In genomic region chr13:8112953-8113352, GRCm38 (mm10) we compare ENCODE assay signal across 29 mouse cellular contexts.
DNase-seq lines count a peak whose midpoint lies in the region; ATAC-seq lines count a peak whose summit lies in the region.
"Had no signal": no experiment of that assay in that cellular context is flagged by ENCODE, and none has a peak within 500 bp of the region (broad histone marks: within the 10 kb centered on the region; RNA-seq: fewer than 3 reads in every experiment).

No protein-coding gene starts in this region.

- no peaks in the 10 kb centered on the region for H3K4me1 ChIP-seq in lung, embryonic 15.5 days
- H3K4me1 ChIP-seq in neural tube, embryonic 13.5 days (replicated peaks) = peaks cover 6% of the 10 kb centered on the region
- H3K4me1 ChIP-seq: embryonic facial prominence, embryonic 10.5 days; forebrain, embryonic 10.5 days; heart, embryonic 15.5 days; intestine, embryonic 15.5 days; liver, embryonic 15.5 days; megakaryocyte, embryonic 14.5 days had no signal

- no peak overlapping the region for H3K27ac ChIP-seq in lung, embryonic 15.5 days
- H3K27ac ChIP-seq in neural tube, embryonic 13.5 days (replicated peaks) = no peak overlapping the region
- H3K27ac ChIP-seq: embryonic facial prominence, embryonic 10.5 days; forebrain, embryonic 10.5 days; heart, embryonic 15.5 days; hindbrain, embryonic 14.5 days; intestine, embryonic 15.5 days; layer of hippocampus, adult 2 months; liver, embryonic 15.5 days had no signal

- no peak overlapping the region for H3K9ac ChIP-seq in lung, embryonic 15.5 days
- H3K9ac ChIP-seq in neural tube, embryonic 13.5 days = no peak overlapping the region
- H3K9ac ChIP-seq: heart, embryonic 15.5 days; hindbrain, embryonic 14.5 days; intestine, embryonic 15.5 days; liver, embryonic 15.5 days had no signal

- 40% methylated on average over 1 of the region's 1 CpGs for WGBS in lung, embryonic 15.5 days
- 12% methylated on average over 1 of the region's 1 CpGs for WGBS in neural tube, embryonic 13.5 days

- no peak overlapping the region for H3K4me3 ChIP-seq in lung, embryonic 15.5 days
- no peak overlapping the region for H3K4me3 ChIP-seq in neural tube, embryonic 13.5 days
- H3K4me3 ChIP-seq: embryonic facial prominence, embryonic 10.5 days; forebrain, embryonic 10.5 days; heart, embryonic 15.5 days; intestine, embryonic 15.5 days; layer of hippocampus, adult 2 months; liver, embryonic 15.5 days; megakaryocyte, embryonic 14.5 days; myocyte had no signal

- H3K4me2 ChIP-seq in lung, embryonic 15.5 days = no peak overlapping the region
- no peak overlapping the region for H3K4me2 ChIP-seq in neural tube, embryonic 13.5 days
- H3K4me2 ChIP-seq: heart, embryonic 15.5 days; hindbrain, embryonic 14.5 days; intestine, embryonic 15.5 days; liver, embryonic 15.5 days had no signal

- no peaks in the 10 kb centered on the region for H3K27me3 ChIP-seq in lung, embryonic 15.5 days
- H3K27me3 ChIP-seq in neural tube, embryonic 13.5 days = no peaks in the 10 kb centered on the region
- H3K27me3 ChIP-seq: heart, embryonic 15.5 days; intestine, embryonic 15.5 days; liver, embryonic 15.5 days; megakaryocyte, embryonic 14.5 days had no signal

- ATAC-seq in lung, embryonic 15.5 days (ENCODE audit: borderline replicate concordance, extremely low read depth, low FRiP score, low TSS enrichment) = peak; percentile 72; the same call in 1 of the 2 replicates
- peak; percentile 72 for ATAC-seq in neural tube, embryonic 13.5 days (ENCODE audit: low read depth)
- ATAC-seq: intestine, embryonic 15.5 days had no signal

- H3K9me3 ChIP-seq in lung, embryonic 15.5 days = no peaks in the 10 kb centered on the region
- H3K9me3 ChIP-seq in neural tube, embryonic 13.5 days = no peaks in the 10 kb centered on the region
- H3K9me3 ChIP-seq: embryonic facial prominence, embryonic 10.5 days; forebrain, embryonic 10.5 days; heart, embryonic 15.5 days; intestine, embryonic 15.5 days; liver, embryonic 15.5 days; megakaryocyte, embryonic 14.5 days had no signal

- DNase-seq in lung, postnatal 10 days = no peak
- peak; percentile 4 for DNase-seq in brain, adult 2 months (ENCODE audit: low read depth, low spot score)
- peak; percentile 66 for DNase-seq in forelimb bud, embryonic 11.5 days (ENCODE audit: low read depth, low spot score)
- DNase-seq in right cerebral cortex, adult 18-20 months = no peak
- DNase-seq in spleen, postnatal 10 days (ENCODE audit: low spot score in 2 of 2) = no peak
- DNase-seq: adrenal gland, postnatal 10 days; cerebellum, adult 2 months; cerebellum, postnatal 25 days; gastrocnemius, postnatal 36 days; heart, postnatal 36 days; kidney, adult 8-10 months; kidney, postnatal 25 days; liver; lung, postnatal 36 days; midbrain, embryonic 14.5 days; retina, postnatal 1 day; thymus, adult 18-20 months; thymus, postnatal 4 days had no signal

- no peaks in the 10 kb centered on the region for H3K36me3 ChIP-seq in lung, embryonic 15.5 days
- no peaks in the 10 kb centered on the region for H3K36me3 ChIP-seq in neural tube, embryonic 13.5 days
- H3K36me3 ChIP-seq: embryonic facial prominence, embryonic 10.5 days; forebrain, embryonic 10.5 days; heart, embryonic 15.5 days; intestine, embryonic 15.5 days; liver, embryonic 15.5 days had no signal

Comparison
In these comparisons a context has a peak if more than half of its experiments do, and no peak if none do; other contexts are left out.
1. DNase-seq: peak in brain, adult 2 months (single experiment) and forelimb bud, embryonic 11.5 days (single experiment); none in lung, postnatal 10 days (single experiment), right cerebral cortex, adult 18-20 months (single experiment) and spleen, postnatal 10 days (0 of 2).